Mouse (Mus musculus) stomach, postnatal 0 days (tissue): ENCODE results near the gene Gm9821. TPM values are rescaled to one million over a fixed set of nuclear protein-coding genes. Genes with fewer than 3 reads are reported as not detected.

Experiments
- ATAC-seq: fragments of 200-750 bp; cut with Nextera tagmentation; 2 replicates; pipeline ENCODE4 v1.8.0; 2017; ENCODE audit not compliant: low FRiP score, low TSS enrichment
- DNase-seq: peaks from one replicate; pipeline ENCODE4 v3.0.0-alpha.2; 2016; ENCODE audit warnings: low spot score
- H3K27ac ChIP-seq: fragments of 300-500 bp; sonication (generic); replicated peaks from 2 replicates; pipeline ENCODE4 v1.5.1; 2014; ENCODE audit warnings: mild to moderate bottlenecking, control low read depth
- H3K27me3 ChIP-seq: fragments of 300-500 bp; sonication (generic); 2 replicates; pipeline ENCODE4 v1.6.1; 2014; ENCODE audit warnings: low read length; ENCODE audit not compliant: control insufficient read depth, insufficient read depth
- H3K36me3 ChIP-seq: fragments of 300-500 bp; sonication (generic); 2 replicates; pipeline ENCODE4 v1.6.1; 2014; ENCODE audit warnings: low read length, mixed read lengths; ENCODE audit not compliant: control insufficient read depth, insufficient read depth
- H3K4me1 ChIP-seq: fragments of 300-500 bp; sonication (generic); replicated peaks from 2 replicates; pipeline ENCODE4 v1.6.1; 2014; ENCODE audit warnings: antibody characterized with exemption; ENCODE audit not compliant: control insufficient read depth, insufficient read depth
- H3K4me2 ChIP-seq: fragments of 300-500 bp; sonication (generic); replicated peaks from 2 replicates; pipeline ENCODE4 v1.6.1; 2014; ENCODE audit warnings: low read depth, mild to moderate bottlenecking, control low read depth, moderate library complexity
- H3K4me3 ChIP-seq: fragments of 300-500 bp; sonication (generic); 2 replicates; pipeline ENCODE4 v1.5.1; 2014; ENCODE audit warnings: low read depth, low read length, control low read depth
- H3K9ac ChIP-seq: fragments of 300-500 bp; sonication (generic); 2 replicates; pipeline ENCODE4 v1.6.1; 2014; ENCODE audit warnings: mild to moderate bottlenecking, low read length, control low read depth, mixed read lengths
- H3K9me3 ChIP-seq: fragments of 300-500 bp; sonication (generic); 2 replicates; pipeline ENCODE4 v1.6.1; 2016; ENCODE audit warnings: low read length; ENCODE audit not compliant: control insufficient read depth
- CTCF ChIP-seq: IDR thresholded peaks from 2 replicates; pipeline ENCODE4 v1.5.1; 2016; ENCODE audit warnings: antibody characterized with exemption, low read depth, mild to moderate bottlenecking, moderate library complexity
- EP300 ChIP-seq: optimal IDR thresholded peaks from 2 replicates; pipeline ENCODE3; 2016; ENCODE audit warnings: antibody characterized with exemption
- whole genome bisulfite sequencing: fragments of 180-500 bp; shearing (Covaris S2); extraction: QIAGEN DNeasy Blood & Tissue Kit; methylation state at CpG from one replicate; pipeline ENCODE4 v1.1.7; 2014; 5-methylcytosine and 5-hydroxymethylcytosine counted together
- polyA plus RNA-seq: library from polyadenylated mRNA; unstranded; fragments of >200 nt; fragmentation: Nextera tagmentation; extraction: Ambion mirVana; gene quantifications from 2 replicates; pipeline ENCODE4 v1.2.1, GENCODE M21; 2015

The Gm9821 gene
- polyA plus RNA-seq, 1 experiment from 2014 or later, result 0.15 TPM

- no peak for ATAC-seq
- whole genome bisulfite sequencing, result 94% methylated on average over 7 of the region's 7 CpGs
- Histone ChIP-seq H3K9me3 (no peaks in the 10 kb centered on the region), H3K4me2 (no peak overlapping the region), H3K27ac (no peak overlapping the region), H3K36me3 (peaks cover 16% of the 10 kb centered on the region), H3K4me3 (no peak overlapping the region), H3K4me1 (peaks cover 5% of the 10 kb centered on the region; the same call in 1 of the 2 replicates), H3K9ac (no peak overlapping the region), H3K27me3 (no peaks in the 10 kb centered on the region; the same call in 1 of the 2 replicates)
- TF ChIP-seq EP300 (no peak), CTCF (no peak)
- no peak for DNase-seq
Observed at GRCm38 (mm10) chr2:91917096-91917495, 28.4 kb upstream of the Gm9821 start.

- Histone ChIP-seq H3K9me3 (no peaks in the 10 kb centered on the region), H3K9ac (no peak overlapping the region), H3K4me2 (no peak overlapping the region), H3K4me3 (no peak overlapping the region), H3K27ac (no peak overlapping the region), H3K27me3 (peaks cover 4% of the 10 kb centered on the region; the same call in 1 of the 2 replicates), H3K36me3 (peaks cover 16% of the 10 kb centered on the region), H3K4me1 (peaks cover 10% of the 10 kb centered on the region)
- WGBS, result 56% methylated on average over 4 of the region's 4 CpGs
- no peak for ATAC-seq
- no peak for DNase-seq
- TF ChIP-seq EP300 (no peak), CTCF (no peak)
Observed at GRCm38 (mm10) chr2:91920130-91920529, 25.4 kb upstream of the Gm9821 start.

GRCm38 (mm10) chr2:91921181-91921789 is 24.2 kb upstream of the Gm9821 start:
- peaks cover 4% of the 10 kb centered on the region; the same call in 1 of the 2 replicates for H3K27me3 ChIP-seq
- peaks cover 10% of the 10 kb centered on the region for H3K4me1 ChIP-seq
- 5% methylated on average over 31 of the region's 31 CpGs for WGBS
- H3K36me3 ChIP-seq, result peaks cover 12% of the 10 kb centered on the region
- H3K9ac ChIP-seq, result no peak overlapping the region
- ATAC-seq (peak; percentile 53), DNase-seq (peak; percentile 85)
- H3K9me3 ChIP-seq, result no peaks in the 10 kb centered on the region
- no peak for TF ChIP-seq CTCF
- no peak for TF ChIP-seq EP300
- peak overlapping the region; percentile 95 for H3K4me2 ChIP-seq
- H3K4me3 ChIP-seq, result peak overlapping the region; percentile 53
- H3K27ac ChIP-seq, result no peak overlapping the region

GRCm38 (mm10) chr2:91921790-91922570 is 23.5 kb upstream of the Gm9821 start:
- Histone ChIP-seq H3K36me3 (peaks cover 12% of the 10 kb centered on the region), H3K4me1 (peaks cover 10% of the 10 kb centered on the region), H3K27ac (no peak overlapping the region), H3K4me3 (peak overlapping the region; percentile 53), H3K27me3 (peaks cover 4% of the 10 kb centered on the region; the same call in 1 of the 2 replicates), H3K4me2 (peak overlapping the region; percentile 95), H3K9ac (peak overlapping the region; percentile 13; the same call in 1 of the 2 replicates), H3K9me3 (no peaks in the 10 kb centered on the region)
- DNase-seq, result peak; percentile 67
- peak; percentile 47 for ATAC-seq
- TF ChIP-seq CTCF (peak; percentile 62), EP300 (no peak)
- WGBS, result 1% methylated on average over 53 of the region's 64 CpGs

GRCm38 (mm10) chr2:91922586-91923414 is 22.7 kb upstream of the Gm9821 start:
- no peak for ATAC-seq
- H3K4me2 ChIP-seq, result peak overlapping the region; percentile 95
- H3K9ac ChIP-seq, result no peak overlapping the region
- no peak for DNase-seq
- WGBS, result 3% methylated on average over 37 of the region's 37 CpGs
- H3K4me1 ChIP-seq, result peaks cover 10% of the 10 kb centered on the region
- H3K27ac ChIP-seq, result no peak overlapping the region
- H3K9me3 ChIP-seq, result no peaks in the 10 kb centered on the region
- no peak for TF ChIP-seq CTCF
- H3K27me3 ChIP-seq, result peaks cover 4% of the 10 kb centered on the region; the same call in 1 of the 2 replicates
- H3K4me3 ChIP-seq, result peak overlapping the region; percentile 53
- peaks cover 6% of the 10 kb centered on the region for H3K36me3 ChIP-seq
